Mouse (Mus musculus): ENCODE measurements at regions not wholly inside any gene's neighbourhood (a gene's known extent, or its start where the extent isn't known, plus 50 kb on each side); places are given as distances from the start of the nearest gene placed in this dataset.

- no peak for DNase-seq (ENCODE audit: low read depth, low spot score)
Measured at GRCm38 (mm10) chr9:117870616-117871015, 169.7 kb upstream of the Azi2 start.

- peak; percentile 18 for DNase-seq (ENCODE audit: low read depth, low spot score)
Measured at GRCm38 (mm10) chr9:117863944-117864343, 176.4 kb upstream of the Azi2 start.

GRCm38 (mm10) chr9:117863318-117863717 is 177.0 kb upstream of the Azi2 start:
- DNase-seq (ENCODE audit: low read depth, low spot score), result no peak

- DNase-seq (ENCODE audit: low read depth, low spot score), result no peak
Measured at GRCm38 (mm10) chr9:117859580-117860045, 180.7 kb upstream of the Azi2 start.

GRCm38 (mm10) chr9:117843531-117843930 is 196.8 kb upstream of the Azi2 start:
- no peak for DNase-seq (ENCODE audit: low read depth, low spot score)

- no peak for DNase-seq (ENCODE audit: low read depth, low spot score)
Measured at GRCm38 (mm10) chr9:117836696-117837380, 203.5 kb upstream of the Azi2 start.

GRCm38 (mm10) chr9:117833586-117833985 is 203.9 kb upstream of the Rbms3 start:
- no peak for DNase-seq (ENCODE audit: low read depth, low spot score)

- DNase-seq (ENCODE audit: low read depth, low spot score), result no peak
Measured at GRCm38 (mm10) chr9:117814661-117815060, 184.9 kb upstream of the Rbms3 start.

GRCm38 (mm10) chr9:117813216-117813615 is 183.5 kb upstream of the Rbms3 start:
- no peak for DNase-seq (ENCODE audit: low read depth, low spot score)

GRCm38 (mm10) chr9:117805812-117806211 is 176.1 kb upstream of the Rbms3 start:
- DNase-seq (ENCODE audit: low read depth, low spot score), result no peak

- DNase-seq (ENCODE audit: low read depth, low spot score), result no peak
Measured at GRCm38 (mm10) chr9:117784186-117784591, 154.5 kb upstream of the Rbms3 start.

GRCm38 (mm10) chr9:117754651-117755050 is 124.9 kb upstream of the Rbms3 start:
- no peak for DNase-seq (ENCODE audit: low read depth, low spot score)

GRCm38 (mm10) chr9:117753466-117753865 is 123.8 kb upstream of the Rbms3 start:
- DNase-seq (ENCODE audit: low read depth, low spot score), result no peak

- no peak for DNase-seq (ENCODE audit: low read depth, low spot score)
Measured at GRCm38 (mm10) chr9:117744906-117745305, 115.2 kb upstream of the Rbms3 start.

- DNase-seq (ENCODE audit: low read depth, low spot score), result no peak
Measured at GRCm38 (mm10) chr9:117729366-117729765, 99.7 kb upstream of the Rbms3 start.

- DNase-seq (ENCODE audit: low read depth, low spot score), result no peak
Measured at GRCm38 (mm10) chr9:117720161-117720598, 90.5 kb upstream of the Rbms3 start.

GRCm38 (mm10) chr9:117717346-117717745 is 87.6 kb upstream of the Rbms3 start:
- DNase-seq (ENCODE audit: low read depth, low spot score), result no peak

- DNase-seq (ENCODE audit: low read depth, low spot score), result no peak
Measured at GRCm38 (mm10) chr9:117716476-117716875, 86.8 kb upstream of the Rbms3 start.

GRCm38 (mm10) chr9:117714741-117715675 is 85.3 kb upstream of the Rbms3 start:
- no peak for DNase-seq (ENCODE audit: low read depth, low spot score)

GRCm38 (mm10) chr9:117713121-117713520 is 83.4 kb upstream of the Rbms3 start:
- no peak for DNase-seq (ENCODE audit: low read depth, low spot score)

- no peak for DNase-seq (ENCODE audit: low read depth, low spot score)
Measured at GRCm38 (mm10) chr9:117711793-117712192, 82.1 kb upstream of the Rbms3 start.

- no peak for DNase-seq (ENCODE audit: low read depth, low spot score)
Measured at GRCm38 (mm10) chr9:117710966-117711365, 81.3 kb upstream of the Rbms3 start.

- no peak for DNase-seq (ENCODE audit: low read depth, low spot score)
Measured at GRCm38 (mm10) chr9:117709677-117710076, 80.0 kb upstream of the Rbms3 start.
